Mouse (Mus musculus) cerebellum, postnatal 10 days (tissue): Measurements from ENCODE around the gene Des.

ENCODE experiments used
- DNase-seq, 2 experiments: peaks; one replicate each; pipeline ENCODE4 v3.0.0; 2021; ENCODE audit warnings: mixed read lengths in 2 of 2

Des gene

GRCm38 (mm10) chr1:75360112-75361031, at the start of gene Des:
Des (plus strand) TSS chr1:75360329.
- DNase-seq, result peak in 1 of 2 experiments; percentile 42

GRCm38 (mm10) chr1:75311694-75312093, 48.4 kb upstream of the Des start:
- DNase-seq, result no peak

GRCm38 (mm10) chr1:75315011-75315410, 45.1 kb upstream of the Des start:
- DNase-seq, result peak in 1 of 2 experiments; percentile 18

GRCm38 (mm10) chr1:75315456-75316365, 44.4 kb upstream of the Des start:
- peak in 1 of 2 experiments; percentile 24 for DNase-seq

GRCm38 (mm10) chr1:75316861-75317240, 43.3 kb upstream of the Des start:
- peak; percentile 90 to 91 for DNase-seq

- DNase-seq, result peak; percentile 100
These were observed 42.6 kb upstream of the Des start, which contains the start of gene Dnpep for GRCm38 (mm10) chr1:75317241-75318201. Dnpep (minus strand) TSS chr1:75317990.

GRCm38 (mm10) chr1:75318301-75318700, 41.8 kb upstream of the Des start:
- no peak for DNase-seq

GRCm38 (mm10) chr1:75318736-75319135, 41.4 kb upstream of the Des start:
- no peak for DNase-seq

GRCm38 (mm10) chr1:75319166-75319565, 41.0 kb upstream of the Des start:
- no peak for DNase-seq

- no peak for DNase-seq
These were observed 32.7 kb upstream of the Des start for GRCm38 (mm10) chr1:75327461-75327860.

GRCm38 (mm10) chr1:75331271-75331670, 28.9 kb upstream of the Des start:
- DNase-seq, result no peak

- no peak for DNase-seq
These were observed 23.7 kb upstream of the Des start for GRCm38 (mm10) chr1:75336461-75336860.

GRCm38 (mm10) chr1:75337097-75337496, 23.0 kb upstream of the Des start:
- DNase-seq, result no peak

GRCm38 (mm10) chr1:75338091-75338694, 21.9 kb upstream of the Des start:
- peak in 1 of 2 experiments; percentile 49 for DNase-seq

GRCm38 (mm10) chr1:75339337-75339736, 20.8 kb upstream of the Des start:
- DNase-seq, result no peak

- no peak for DNase-seq
These were observed 19.6 kb upstream of the Des start for GRCm38 (mm10) chr1:75340519-75340918.

- DNase-seq, result peak; percentile 81 to 88
These were observed 17.2 kb upstream of the Des start for GRCm38 (mm10) chr1:75342874-75343416.

- DNase-seq, result no peak
These were observed 15.7 kb upstream of the Des start for GRCm38 (mm10) chr1:75344291-75345035.

GRCm38 (mm10) chr1:75345036-75345935, 14.8 kb upstream of the Des start:
- no peak for DNase-seq
